Mouse (Mus musculus) heart, embryonic 14.5 days (tissue): ENCODE measurements at regions not wholly inside any gene's neighbourhood (a gene's known extent, or its start where the extent isn't known, plus 50 kb on each side); places are given as distances from the start of the nearest gene placed in this dataset.

Experiments used
- ATAC-seq: fragments of 200-750 bp; cut with Nextera tagmentation; 2 replicates; pipeline ENCODE4 v1.8.0; 2017; ENCODE audit warnings: low read depth, moderate TSS enrichment; ENCODE audit not compliant: insufficient number of reproducible peaks, insufficient read depth, low FRiP score
- H3K27ac ChIP-seq, 2 experiments: fragments of 200-500 bp in 1 of 2; fragments of 300-500 bp in 1 of 2; sonication (generic) in 1 of 2; replicated peaks in 1 of 2; 2 replicates each; pipeline ENCODE4 v1.5.1; 2012 to 2014; ENCODE audit warnings: low read depth in 2 of 2, low read length in 2 of 2, control low read depth in 1 of 2, mild to moderate bottlenecking in 1 of 2, mixed read lengths in 1 of 2; ENCODE audit not compliant: control insufficient read depth in 1 of 2, insufficient read depth in 1 of 2
- H3K27me3 ChIP-seq: fragments of 300-500 bp; sonication (generic); 2 replicates; pipeline ENCODE4 v1.6.1; 2014; ENCODE audit warnings: mild to moderate bottlenecking, low read length, control low read depth; ENCODE audit not compliant: control insufficient read depth, insufficient read depth
- H3K36me3 ChIP-seq: fragments of 300-500 bp; sonication (generic); 2 replicates; pipeline ENCODE4 v1.6.1; 2014; ENCODE audit warnings: mild to moderate bottlenecking, control low read depth, low read length, mixed read lengths; ENCODE audit not compliant: control insufficient read depth, insufficient read depth
- H3K4me1 ChIP-seq, 2 experiments: fragments of 200-500 bp in 1 of 2; fragments of 300-500 bp in 1 of 2; sonication (generic) in 1 of 2; 2 replicates each; pipeline ENCODE4 v1.6.1; 2012 to 2014; ENCODE audit warnings: low read length in 2 of 2, control low read depth in 1 of 2, mixed read lengths in 1 of 2; ENCODE audit not compliant: control insufficient read depth in 2 of 2, insufficient read depth in 2 of 2
- H3K4me2 ChIP-seq: fragments of 300-500 bp; sonication (generic); 2 replicates; pipeline ENCODE4 v1.6.1; 2014; ENCODE audit warnings: mild to moderate bottlenecking, low read length
- H3K4me3 ChIP-seq, 2 experiments: fragments of 200-500 bp in 1 of 2; fragments of 300-500 bp in 1 of 2; sonication (generic) in 1 of 2; 2 replicates each; pipeline ENCODE4 v1.5.1; 2012 to 2014; ENCODE audit warnings: low read length in 2 of 2, mild to moderate bottlenecking in 2 of 2, control low read depth in 1 of 2, low read depth in 1 of 2, moderate library complexity in 1 of 2; ENCODE audit not compliant: control insufficient read depth in 1 of 2, insufficient read depth in 1 of 2
- H3K9ac ChIP-seq: fragments of 300-500 bp; sonication (generic); 2 replicates; pipeline ENCODE4 v1.6.1; 2014; ENCODE audit warnings: mild to moderate bottlenecking, low read length
- H3K9me3 ChIP-seq: fragments of 300-500 bp; sonication (generic); 2 replicates; pipeline ENCODE4 v1.6.1; 2016; ENCODE audit warnings: low read length, control low read depth; ENCODE audit not compliant: control insufficient read depth
- WGBS: fragments of 180-500 bp; shearing (Covaris S2); extraction: QIAGEN DNeasy Blood & Tissue Kit; methylation state at CpG from one replicate; pipeline ENCODE4 v1.1.7; 2014; 5-methylcytosine and 5-hydroxymethylcytosine counted together

GRCm38 (mm10) chr3:49686182-49686895 is 70.8 kb downstream of the Pcdh18 start:
- H3K4me3 ChIP-seq = no peak overlapping the region
- no peaks in the 10 kb centered on the region for H3K4me1 ChIP-seq
- no peaks in the 10 kb centered on the region for H3K36me3 ChIP-seq
- no peak overlapping the region for H3K9ac ChIP-seq
- no peak overlapping the region for H3K4me2 ChIP-seq
- WGBS = 67% methylated on average over 4 of the region's 4 CpGs
- no peaks in the 10 kb centered on the region for H3K27me3 ChIP-seq
- no peak for ATAC-seq
- no peaks in the 10 kb centered on the region for H3K9me3 ChIP-seq
- H3K27ac ChIP-seq = no peak overlapping the region

DNA sequence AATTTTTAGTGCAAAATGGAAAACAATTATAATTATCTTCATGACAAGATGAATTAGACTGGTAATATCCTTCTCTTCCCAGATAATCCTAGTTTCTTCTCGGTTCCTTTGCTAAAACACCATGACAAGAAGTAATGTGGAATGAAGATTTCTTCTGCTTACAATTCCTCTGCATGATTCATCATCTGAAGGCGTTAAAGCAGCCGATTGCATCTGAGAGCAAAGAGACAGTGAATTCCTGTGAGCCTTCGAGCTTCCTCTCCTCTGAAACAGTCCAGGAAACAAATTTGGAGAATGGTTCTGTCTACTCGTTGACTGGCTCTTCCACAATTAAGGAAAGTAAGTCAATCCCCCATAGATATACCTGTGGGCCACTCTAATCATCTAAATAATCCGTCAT is 82.2 kb downstream of the Pcdh18 start:
- WGBS = 75% methylated on average over 6 of the region's 6 CpGs
- no peak overlapping the region for H3K4me2 ChIP-seq
- no peaks in the 10 kb centered on the region for H3K36me3 ChIP-seq
- ATAC-seq = no peak
- H3K27me3 ChIP-seq = no peaks in the 10 kb centered on the region
- H3K9ac ChIP-seq = no peak overlapping the region
- no peaks in the 10 kb centered on the region for H3K9me3 ChIP-seq
- H3K4me3 ChIP-seq = no peak overlapping the region
- H3K4me1 ChIP-seq = no peaks in the 10 kb centered on the region; a peak in 1 of 4 replicates
- H3K27ac ChIP-seq = no peak overlapping the region

DNA sequence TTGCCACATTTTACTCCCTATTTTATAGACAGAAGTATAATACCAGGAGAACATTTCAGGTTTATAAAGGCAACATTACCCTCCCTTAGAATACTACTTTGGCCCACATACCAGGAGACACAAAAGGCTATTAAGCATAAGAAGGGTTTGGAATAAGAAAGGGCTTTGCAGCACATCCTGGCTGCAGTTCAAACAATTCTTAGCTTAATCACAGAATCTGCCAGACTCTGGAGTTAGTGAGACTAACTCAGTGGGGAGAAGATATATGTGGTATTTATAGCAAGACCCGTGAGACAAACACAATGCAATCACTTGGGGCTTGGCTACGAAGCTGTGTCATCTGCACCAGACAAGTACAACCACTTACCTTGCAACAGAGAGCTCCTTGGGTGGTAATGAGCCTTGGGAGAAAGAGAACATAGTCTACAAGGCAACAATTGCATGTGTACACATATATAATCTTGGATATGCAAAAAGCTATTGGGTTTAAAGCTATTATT is 84.4 kb downstream of the Pcdh18 start:
- Histone ChIP-seq H3K36me3 (no peaks in the 10 kb centered on the region), H3K4me3 (no peak overlapping the region), H3K27ac (peak overlapping the region in 1 of 2 experiments; percentile 33; a peak in 1 of 4 replicates), H3K4me1 (no peaks in the 10 kb centered on the region; a peak in 1 of 4 replicates), H3K9ac (no peak overlapping the region), H3K4me2 (no peak overlapping the region), H3K27me3 (no peaks in the 10 kb centered on the region), H3K9me3 (no peaks in the 10 kb centered on the region)
- WGBS = 8% methylated on average over 2 of the region's 2 CpGs
- ATAC-seq = no peak

GRCm38 (mm10) chr3:49667543-49668338 is 89.4 kb downstream of the Pcdh18 start:
- WGBS = 82% methylated on average over 9 of the region's 9 CpGs

DNA sequence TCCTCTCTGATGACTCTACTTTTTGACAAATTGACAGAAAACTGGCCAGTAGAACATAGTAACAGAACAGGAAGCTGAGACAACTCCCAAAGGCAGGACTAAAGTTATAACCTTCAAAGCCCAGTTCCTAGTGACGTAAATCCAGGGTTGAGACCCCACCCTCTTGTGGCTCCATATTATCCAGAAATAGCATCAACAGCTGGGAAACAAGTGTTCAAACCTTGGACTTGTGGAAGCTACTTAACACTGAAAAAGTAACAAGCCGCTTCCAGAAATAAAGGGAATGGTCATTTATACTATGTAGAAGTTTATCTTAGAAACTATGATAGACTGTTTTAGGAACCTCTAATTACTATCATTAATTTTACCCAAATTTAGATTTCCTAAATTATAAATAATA is 90.6 kb downstream of the Pcdh18 start:
- 79% methylated on average over 2 of the region's 2 CpGs for WGBS
- Histone ChIP-seq H3K9ac (no peak overlapping the region), H3K9me3 (no peaks in the 10 kb centered on the region), H3K36me3 (no peaks in the 10 kb centered on the region), H3K4me1 (no peaks in the 10 kb centered on the region), H3K4me3 (no peak overlapping the region), H3K4me2 (no peak overlapping the region), H3K27me3 (no peaks in the 10 kb centered on the region), H3K27ac (no peak overlapping the region)
- no peak for ATAC-seq

More at GRCm38 (mm10) chr3:49667543-49668338, 89.4 kb downstream of the Pcdh18 start:
- Histone ChIP-seq H3K27me3 (no peaks in the 10 kb centered on the region), H3K36me3 (no peaks in the 10 kb centered on the region), H3K4me3 (no peak overlapping the region), H3K4me2 (no peak overlapping the region), H3K9ac (no peak overlapping the region), H3K9me3 (no peaks in the 10 kb centered on the region), H3K4me1 (no peaks in the 10 kb centered on the region; a peak in 1 of 4 replicates), H3K27ac (no peak overlapping the region)
- no peak for ATAC-seq

- Histone ChIP-seq H3K9me3 (no peaks in the 10 kb centered on the region), H3K36me3 (no peaks in the 10 kb centered on the region), H3K4me1 (no peaks in the 10 kb centered on the region), H3K4me2 (no peak overlapping the region), H3K9ac (no peak overlapping the region), H3K27me3 (no peaks in the 10 kb centered on the region), H3K27ac (no peak overlapping the region), H3K4me3 (no peak overlapping the region)
- ATAC-seq = no peak
- 55% methylated on average over 1 of the region's 1 CpGs for WGBS
These were observed 108.3 kb downstream of the Pcdh18 start for GRCm38 (mm10) chr3:49648895-49649175.

- no peaks in the 10 kb centered on the region for H3K36me3 ChIP-seq
- H3K9me3 ChIP-seq = no peaks in the 10 kb centered on the region
- ATAC-seq = no peak
- no peak overlapping the region for H3K4me2 ChIP-seq
- no peaks in the 10 kb centered on the region; a peak in 1 of 4 replicates for H3K4me1 ChIP-seq
- no peaks in the 10 kb centered on the region for H3K27me3 ChIP-seq
- no peak overlapping the region for H3K9ac ChIP-seq
- H3K4me3 ChIP-seq = no peak overlapping the region
- WGBS = 65% methylated on average over 5 of the region's 5 CpGs
- no peak overlapping the region for H3K27ac ChIP-seq
These were observed 108.9 kb downstream of the Pcdh18 start for GRCm38 (mm10) chr3:49648040-49648894.
